Mouse (Mus musculus): ENCODE measurements at regions not wholly inside any gene's neighbourhood (a gene's known extent, or its start where the extent isn't known, plus 50 kb on each side); places are given as distances from the start of the nearest gene placed in this dataset.

- TF ChIP-seq CTCF (IDR thresholded peaks at IDR 0.05; ENCODE audit: low read depth): no peak
- TF ChIP-seq EP300 (optimal IDR thresholded peaks at IDR 0.05): no peak
These were observed 457.3 kb downstream of the Serpinb8 start for GRCm38 (mm10) chr1:108046857-108047714.
